ENCODE assay signal across 8 mouse cellular contexts in the genomic region with DNA sequence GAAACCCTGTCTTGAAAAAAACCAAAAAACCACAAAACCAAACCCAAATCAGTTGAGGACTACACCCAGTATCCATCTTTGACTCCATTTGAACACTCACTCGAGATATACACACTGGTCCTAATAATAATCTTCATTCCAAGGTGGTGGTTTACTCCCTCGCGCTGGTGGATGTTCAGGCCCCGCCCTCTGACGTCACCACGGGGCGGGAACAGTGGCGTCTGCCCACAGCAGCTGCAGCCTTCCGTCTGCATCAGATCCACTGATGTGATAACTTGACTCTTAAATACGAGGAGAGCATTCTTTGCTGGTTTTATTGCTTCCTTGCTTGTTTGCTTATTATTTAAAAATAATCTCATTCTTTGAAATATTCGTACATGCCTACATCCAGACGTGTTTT. TPM values are rescaled to one million over a fixed set of nuclear protein-coding genes. Genes with fewer than 3 reads are reported as not detected.
A peak's percentile ranks its signal among the peaks of the same experiment; 100 is the strongest.
DNase-seq lines count a peak whose midpoint lies in the region; ATAC-seq lines count a peak whose summit lies in the region.

No protein-coding gene starts in this region.

- no peak overlapping the region for H3K4me3 ChIP-seq in hindbrain, embryonic 12.5 days
- peak overlapping the region; percentile 15; the same call in 1 of the 2 replicates for H3K4me3 ChIP-seq in midbrain, embryonic 16.5 days (ENCODE audit: low read depth, low read length)

- H3K36me3 ChIP-seq in hindbrain, embryonic 12.5 days: no peaks in the 10 kb centered on the region
- H3K36me3 ChIP-seq in midbrain, embryonic 16.5 days (ENCODE audit: control insufficient read depth, insufficient read depth, low read length): no peaks in the 10 kb centered on the region
- no peaks in the 10 kb centered on the region for H3K36me3 ChIP-seq in splenic B cell, adult 2 months (ENCODE audit: control insufficient read depth, insufficient read depth, low read length, poor library complexity, severe bottlenecking)

- peak overlapping the region; percentile 36 for H3K4me2 ChIP-seq in hindbrain, embryonic 12.5 days (replicated peaks)
- H3K4me2 ChIP-seq in midbrain, embryonic 16.5 days (ENCODE audit: low read length): peak overlapping the region; percentile 33

- H3K9ac ChIP-seq in hindbrain, embryonic 12.5 days: no peak overlapping the region
- H3K9ac ChIP-seq in midbrain, embryonic 16.5 days (ENCODE audit: low read depth, low read length): peak overlapping the region; percentile 10

- peak; percentile 78 to 84 for DNase-seq in adrenal gland, adult (ENCODE audit: inconsistent age in 2 of 2, low spot score in 1 of 2)
- no peak for DNase-seq in adrenal gland, postnatal 4 days (ENCODE audit: low spot score in 2 of 2)
- peak; percentile 79 for DNase-seq in adrenal gland, postnatal 25 days
- peak; percentile 44 for DNase-seq in forelimb bud, embryonic 11.5 days (ENCODE audit: low read depth, low spot score)
- peak; percentile 81 for DNase-seq in liver
- DNase-seq in splenic B cell, adult 2 months (ENCODE audit: low read depth, low spot score): peak; percentile 89

- peaks cover 2% of the 10 kb centered on the region; the same call in 1 of the 2 replicates for H3K4me1 ChIP-seq in hindbrain, embryonic 12.5 days
- H3K4me1 ChIP-seq in midbrain, embryonic 16.5 days (ENCODE audit: control insufficient read depth, insufficient read depth, low read length): peaks cover 4% of the 10 kb centered on the region; the same call in 1 of the 2 replicates

- peaks cover 14% of the 10 kb centered on the region; the same call in 1 of the 2 replicates for H3K27me3 ChIP-seq in hindbrain, embryonic 12.5 days
- H3K27me3 ChIP-seq in midbrain, embryonic 16.5 days (ENCODE audit: control insufficient read depth, insufficient read depth, low read depth, low read length): no peaks in the 10 kb centered on the region
- no peaks in the 10 kb centered on the region for H3K27me3 ChIP-seq in splenic B cell, adult 2 months (ENCODE audit: control insufficient read depth, insufficient read depth, low read length, poor library complexity, severe bottlenecking)

- WGBS in hindbrain, embryonic 12.5 days: 6% methylated on average over 12 of the region's 12 CpGs
- 4% methylated on average over 12 of the region's 12 CpGs for WGBS in midbrain, embryonic 16.5 days

- no peak overlapping the region for H3K27ac ChIP-seq in hindbrain, embryonic 12.5 days
- H3K27ac ChIP-seq in midbrain, embryonic 16.5 days (ENCODE audit: low read length): no peak overlapping the region

- peak; percentile 53; the same call in 1 of the 2 replicates for ATAC-seq in hindbrain, embryonic 12.5 days (ENCODE audit: low FRiP score)
- ATAC-seq in midbrain, embryonic 16.5 days: peak; percentile 49; the same call in 1 of the 2 replicates

- no peaks in the 10 kb centered on the region for H3K9me3 ChIP-seq in hindbrain, embryonic 12.5 days (replicated peaks)
- no peaks in the 10 kb centered on the region for H3K9me3 ChIP-seq in midbrain, embryonic 16.5 days (replicated peaks; ENCODE audit: control insufficient read depth, low read length, poor library complexity, severe bottlenecking)

RNA-seq across cellular contexts. Expression of a gene that starts 24.1 kb away (rescaled TPM):
- under 1 TPM; 0.06 to 0.11 TPM for total RNA-seq in adrenal gland, postnatal 4 days (2021)
- total RNA-seq in adrenal gland, postnatal 25 days (2021): 0.09 TPM in 1 of 2 replicates, not detected in the other
- polyA plus RNA-seq in hindbrain, embryonic 12.5 days (2016; fragmentation: Nextera tagmentation; extraction: Ambion mirVana): not detected in 2 replicates
- polyA plus RNA-seq in midbrain, embryonic 16.5 days (2015; fragmentation: Nextera tagmentation; extraction: Ambion mirVana): 0.06 TPM in 1 of 2 replicates, not detected in the other

RNA-seq across cellular contexts. Expression of a gene that starts 32.8 kb away (rescaled TPM):
- total RNA-seq in adrenal gland, postnatal 4 days (2021): under 1 TPM; 0.11 TPM
- not detected in 2 replicates for total RNA-seq in adrenal gland, postnatal 25 days (2021)
- 0.10 and 0.13 TPM in 2 replicates for polyA plus RNA-seq in hindbrain, embryonic 12.5 days (2016; fragmentation: Nextera tagmentation; extraction: Ambion mirVana)
- polyA plus RNA-seq in midbrain, embryonic 16.5 days (2015; fragmentation: Nextera tagmentation; extraction: Ambion mirVana): 3.0 and 4.0 TPM in 2 replicates

Comparison
In these comparisons a context has a peak if more than half of its experiments do, and no peak if none do; other contexts are left out.
1. DNase-seq: peak in adrenal gland, adult (2 of 2), adrenal gland, postnatal 25 days (single experiment), forelimb bud, embryonic 11.5 days (single experiment), liver (single experiment) and splenic B cell, adult 2 months (single experiment); none in adrenal gland, postnatal 4 days (0 of 2).